Mouse (Mus musculus): ENCODE results near the gene Hps3.
"Not testable (repeated sequence)": the region's sequence is repeated elsewhere in the genome, so short reads cannot be mapped to it uniquely, and the experiment has no call there.

Hps3 gene

GRCm38 (mm10) chr3:20034719-20035404, at the start of gene Hps3:
Hps3 (minus strand) TSS chr3:20035315.
- DNase-seq (ENCODE audit: low spot score): peak; percentile 80

GRCm38 (mm10) chr3:20082161-20082560, 47.0 kb upstream of the Hps3 start:
- DNase-seq (ENCODE audit: low spot score): no peak

GRCm38 (mm10) chr3:20076145-20077053, 41.3 kb upstream of the Hps3 start:
- DNase-seq (ENCODE audit: low spot score): no peak

GRCm38 (mm10) chr3:20058197-20058541, 23.1 kb upstream of the Hps3 start:
- DNase-seq (ENCODE audit: low spot score): no peak

- DNase-seq (ENCODE audit: low spot score): peak; percentile 94
Measured at GRCm38 (mm10) chr3:20057306-20058196, 22.4 kb upstream of the Hps3 start, which contains the start of gene Hltf. Hltf (plus strand) TSS chr3:20057811.

DNA sequence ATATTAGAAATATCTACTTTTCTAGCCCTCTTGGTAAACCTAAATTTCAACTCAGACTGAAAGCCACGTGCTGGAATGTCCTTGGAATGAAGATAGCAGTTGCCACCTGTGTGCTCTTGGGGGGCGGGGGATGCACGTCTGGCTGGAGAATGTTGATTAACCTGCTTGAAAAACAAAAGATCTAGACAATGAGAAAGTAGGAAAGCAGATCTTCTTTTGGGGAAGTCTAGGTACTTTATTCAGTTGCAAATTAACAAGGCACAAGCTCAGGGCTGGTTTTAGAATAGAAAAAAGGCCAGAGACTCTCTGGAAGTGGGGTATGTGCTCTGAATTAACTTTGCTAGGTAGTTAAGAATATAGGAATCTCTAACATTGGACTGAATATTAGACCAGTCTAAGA, 9.6 kb upstream of the Hps3 start:
- not testable (repeated sequence) for DNase-seq (ENCODE audit: low spot score)

- DNase-seq (ENCODE audit: low spot score): not testable (repeated sequence)
Measured at GRCm38 (mm10) chr3:20041461-20041860, 6.3 kb upstream of the Hps3 start.

DNA sequence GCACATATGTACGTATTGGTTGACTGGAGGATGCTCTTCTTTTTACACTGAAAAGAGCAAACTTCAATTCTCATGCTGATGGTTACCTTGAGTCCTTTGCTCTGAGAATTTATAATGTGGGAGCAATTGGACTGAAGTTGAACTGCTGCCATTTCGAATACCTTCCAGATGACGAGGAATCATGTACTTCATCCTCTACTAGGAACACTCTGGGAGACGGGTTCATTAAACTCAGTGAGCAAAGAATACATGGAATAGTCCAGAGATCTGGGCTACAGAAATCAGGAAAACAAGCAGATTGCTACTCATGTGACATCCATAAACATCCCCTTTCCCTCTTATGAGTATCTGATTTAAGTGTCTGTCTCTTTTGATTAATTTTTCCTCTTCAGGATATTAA, 954 bp upstream of the Hps3 start:
- no peak for DNase-seq (ENCODE audit: low spot score)

DNA sequence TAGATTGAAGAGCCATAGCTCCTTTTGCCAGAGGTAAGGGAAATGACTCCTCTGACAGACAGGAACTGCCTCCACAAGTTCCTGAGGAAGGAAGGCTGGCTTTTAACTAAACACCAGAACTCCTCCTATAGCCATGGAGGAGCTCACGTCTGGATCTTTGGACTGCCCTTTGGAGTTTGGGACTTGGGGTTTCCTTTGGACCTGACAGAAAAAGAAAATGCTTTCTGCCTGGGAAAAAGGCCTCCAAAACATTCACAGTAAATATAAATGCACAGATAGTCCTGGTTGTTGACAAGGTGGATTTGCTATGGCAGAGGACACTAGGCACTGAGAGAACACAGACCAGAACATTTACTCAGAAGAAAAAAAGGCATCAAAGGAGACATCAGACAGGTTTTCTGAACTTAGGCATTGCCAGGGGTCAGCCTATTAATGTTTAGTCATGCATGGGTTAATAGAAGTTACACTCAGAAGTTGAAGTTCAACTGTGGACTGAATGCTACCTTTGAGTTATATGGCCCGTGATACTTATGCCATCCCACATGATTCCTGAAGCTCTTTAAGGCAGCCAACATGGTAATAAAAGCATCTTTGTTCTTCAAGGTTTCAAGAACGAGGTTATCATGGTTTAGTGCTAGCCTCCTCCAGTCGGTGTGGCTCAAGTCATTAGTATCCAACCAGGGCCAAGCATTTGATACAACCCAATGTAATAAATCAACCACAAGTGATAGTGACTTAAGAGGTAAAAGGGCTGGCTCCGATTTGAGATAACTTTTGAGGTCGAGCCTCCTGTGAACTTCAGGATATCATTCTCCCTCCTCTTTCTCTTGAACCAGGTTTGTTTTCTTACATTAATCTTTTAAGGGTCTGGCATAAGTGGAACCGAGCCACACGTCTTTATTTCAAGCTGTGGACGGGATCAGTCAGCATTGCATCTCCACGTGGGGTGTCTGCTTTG, 1.1 kb downstream of the Hps3 start:
- no peak for DNase-seq (ENCODE audit: low spot score)

GRCm38 (mm10) chr3:20030807-20031206, 4.3 kb downstream of the Hps3 start:
- no peak for DNase-seq (ENCODE audit: low spot score)

DNA sequence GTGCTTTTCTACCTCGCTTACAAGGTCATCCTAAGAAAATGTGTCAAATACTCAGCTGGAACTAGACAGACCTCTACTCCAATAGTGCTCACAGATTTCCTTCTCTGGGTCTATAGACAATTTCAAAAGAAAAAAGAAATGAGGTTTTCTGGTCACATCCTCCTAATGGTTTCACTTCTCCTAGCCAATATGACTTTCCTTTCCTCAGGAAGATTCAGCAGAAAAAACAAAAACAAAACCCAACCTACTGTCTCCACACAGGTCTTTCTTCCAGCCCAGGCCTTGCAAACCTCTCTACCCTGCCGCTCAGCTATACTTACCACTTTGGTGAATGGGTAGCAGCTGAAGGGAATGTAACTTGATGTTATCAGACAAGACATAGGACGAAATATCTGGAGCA, 6.5 kb downstream of the Hps3 start:
- no peak for DNase-seq (ENCODE audit: low spot score)

DNA sequence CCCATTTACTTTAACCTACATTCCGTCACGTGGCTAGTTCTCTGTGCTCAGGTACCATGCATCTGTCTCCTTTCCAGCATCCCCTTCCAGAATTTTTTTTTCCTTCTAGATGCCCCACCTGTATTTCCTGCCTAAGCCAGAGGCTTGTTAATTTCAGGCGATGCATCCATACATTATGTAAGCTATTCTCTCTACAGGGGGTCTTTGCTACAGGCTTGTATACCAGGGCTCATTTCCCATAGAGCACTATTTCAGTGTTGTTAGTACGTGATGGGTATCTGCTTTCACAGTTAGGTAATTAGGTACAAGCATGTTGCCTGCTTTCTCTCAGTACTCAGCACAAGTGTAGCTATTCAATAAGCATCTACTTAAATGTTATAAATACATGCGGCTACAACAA, 7.3 kb downstream of the Hps3 start:
- DNase-seq (ENCODE audit: low spot score): no peak

DNA sequence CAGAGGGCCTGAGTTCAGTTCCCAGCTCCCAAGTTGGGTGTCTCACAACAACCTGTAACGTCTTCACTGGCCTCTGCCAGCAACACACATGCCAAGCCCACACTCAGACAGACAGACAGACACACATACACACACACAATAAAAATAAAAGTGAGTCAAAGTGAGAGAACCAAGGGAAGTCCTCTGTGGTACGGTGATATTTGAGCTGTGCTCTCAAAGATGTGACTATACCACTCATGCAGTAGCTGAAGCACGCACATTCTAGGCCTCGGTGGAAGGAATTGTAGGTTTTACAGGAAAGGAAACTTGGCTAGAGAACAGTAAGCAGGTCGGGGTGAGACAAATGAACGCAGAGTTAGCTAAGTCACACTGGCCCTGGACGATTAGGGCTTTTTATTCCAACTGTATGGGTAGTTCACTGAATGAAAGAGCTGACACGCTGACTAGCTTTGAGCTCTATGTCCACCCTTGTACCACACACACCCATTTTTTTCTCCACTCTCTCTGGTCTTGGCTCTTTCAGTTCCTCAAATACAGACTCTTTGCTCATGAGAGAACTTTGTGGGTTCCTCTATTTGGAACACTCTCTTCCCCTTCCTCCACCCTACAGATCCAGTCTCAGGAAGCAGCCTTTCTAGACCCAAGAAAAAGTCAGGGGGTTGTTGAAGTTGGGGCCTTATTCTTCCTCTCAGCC, 8.0 kb downstream of the Hps3 start:
- no peak for DNase-seq (ENCODE audit: low spot score)

GRCm38 (mm10) chr3:20026481-20026880, 8.6 kb downstream of the Hps3 start:
- no peak for DNase-seq (ENCODE audit: low spot score)

DNA sequence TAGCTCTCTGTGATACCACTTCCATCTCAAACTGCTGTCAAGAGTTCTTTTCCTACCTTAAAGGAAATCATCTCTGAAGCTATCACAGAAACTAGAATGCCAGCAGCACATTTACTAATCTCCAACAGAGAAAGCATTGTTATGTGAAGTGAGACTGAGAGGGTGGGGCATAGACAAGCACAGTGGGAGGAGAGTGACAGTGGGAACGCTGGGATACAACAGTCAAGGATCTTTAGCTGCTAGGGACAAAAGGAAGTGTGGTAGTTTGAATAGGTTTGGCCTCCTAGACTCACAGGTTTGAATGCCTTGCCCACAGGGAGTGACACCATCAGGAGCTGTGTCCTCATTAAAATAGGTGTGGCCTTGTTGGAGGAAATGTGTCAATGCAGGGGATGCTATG, 11.3 kb downstream of the Hps3 start:
- DNase-seq (ENCODE audit: low spot score): no peak

GRCm38 (mm10) chr3:20018076-20018475, 17.0 kb downstream of the Hps3 start:
- DNase-seq (ENCODE audit: low spot score): no peak

- no peak for DNase-seq (ENCODE audit: low spot score)
Measured at GRCm38 (mm10) chr3:20014454-20014853, 20.7 kb downstream of the Hps3 start.

- not testable (repeated sequence) for DNase-seq (ENCODE audit: low spot score)
Measured at GRCm38 (mm10) chr3:20010905-20011304, 24.2 kb downstream of the Hps3 start.

GRCm38 (mm10) chr3:20010464-20010863, 24.7 kb downstream of the Hps3 start:
- no peak for DNase-seq (ENCODE audit: low spot score)

- no peak for DNase-seq (ENCODE audit: low spot score)
Measured at GRCm38 (mm10) chr3:20007759-20008158, 27.4 kb downstream of the Hps3 start.

DNA sequence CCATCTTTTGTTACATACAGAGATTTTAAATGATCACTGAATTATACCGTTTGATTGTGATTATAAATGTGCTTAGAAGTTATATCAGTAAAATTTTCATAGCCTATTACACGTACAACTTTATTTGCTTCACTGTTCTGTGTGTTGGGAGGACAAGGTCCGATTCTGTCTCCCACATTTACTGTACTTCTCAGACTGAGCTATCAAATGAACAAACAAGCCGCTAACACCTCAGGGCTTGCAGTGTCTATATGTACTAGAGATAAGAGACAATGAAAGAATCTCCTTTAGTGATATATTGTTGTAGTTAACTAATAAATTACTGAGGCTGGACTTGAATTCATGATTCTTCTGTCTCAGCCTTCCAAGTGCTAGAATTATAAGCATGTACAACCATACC, 27.8 kb downstream of the Hps3 start:
- no peak for DNase-seq (ENCODE audit: low spot score)
